Mouse (Mus musculus) hindbrain, embryonic 13.5 days (tissue): ENCODE data around the gene Kremen1. TPM values are rescaled to one million over a fixed set of nuclear protein-coding genes. Genes with fewer than 3 reads are reported as not detected.
A peak's percentile ranks its signal among the peaks of the same experiment; 100 is the strongest.

Experiments
- ATAC-seq: fragments of 200-750 bp; cut with Nextera tagmentation; 2 replicates; pipeline ENCODE4 v1.8.0; 2017; ENCODE audit warnings: moderate TSS enrichment; ENCODE audit not compliant: low FRiP score
- H3K27ac ChIP-seq: fragments of 300-500 bp; sonication (generic); 2 replicates; pipeline ENCODE4 v1.5.1; 2015; ENCODE audit warnings: inconsistent platforms, mild to moderate bottlenecking, moderate library complexity
- H3K27me3 ChIP-seq: fragments of 300-500 bp; sonication (generic); 2 replicates; pipeline ENCODE4 v1.6.1; 2015; ENCODE audit warnings: mild to moderate bottlenecking, inconsistent platforms
- H3K36me3 ChIP-seq: fragments of 300-500 bp; sonication (generic); 2 replicates; pipeline ENCODE4 v1.6.1; 2015; ENCODE audit warnings: mild to moderate bottlenecking, inconsistent platforms
- H3K4me1 ChIP-seq: fragments of 300-500 bp; sonication (generic); replicated peaks from 2 replicates; pipeline ENCODE4 v1.6.1; 2015; ENCODE audit warnings: inconsistent platforms
- H3K4me2 ChIP-seq: fragments of 300-500 bp; sonication (generic); 2 replicates; pipeline ENCODE4 v1.6.1; 2015; ENCODE audit warnings: inconsistent platforms, mild to moderate bottlenecking, moderate library complexity
- H3K4me3 ChIP-seq: fragments of 300-500 bp; sonication (generic); 2 replicates; pipeline ENCODE4 v1.5.1; 2015; ENCODE audit warnings: mild to moderate bottlenecking, inconsistent platforms
- H3K9ac ChIP-seq: fragments of 300-500 bp; sonication (generic); 2 replicates; pipeline ENCODE4 v1.6.1; 2015; ENCODE audit warnings: mild to moderate bottlenecking, inconsistent platforms
- H3K9me3 ChIP-seq: fragments of 300-500 bp; sonication (generic); 2 replicates; pipeline ENCODE4 v1.6.1; 2016; ENCODE audit warnings: inconsistent platforms
- WGBS: fragments of 180-500 bp; shearing (Covaris S2); methylation state at CpG from one replicate; pipeline ENCODE4 v1.1.7; 2015; 5-methylcytosine and 5-hydroxymethylcytosine counted together
- polyA plus RNA-seq: library from polyadenylated mRNA; unstranded; fragments of >200 nt; fragmentation: Nextera tagmentation; extraction: Ambion mirVana; gene quantifications from 2 replicates; pipeline ENCODE4 v1.2.1, GENCODE M21; 2015

The Kremen1 gene
- polyA plus RNA-seq, 1 experiment from 2014 or later = 7.5 TPM

DNA sequence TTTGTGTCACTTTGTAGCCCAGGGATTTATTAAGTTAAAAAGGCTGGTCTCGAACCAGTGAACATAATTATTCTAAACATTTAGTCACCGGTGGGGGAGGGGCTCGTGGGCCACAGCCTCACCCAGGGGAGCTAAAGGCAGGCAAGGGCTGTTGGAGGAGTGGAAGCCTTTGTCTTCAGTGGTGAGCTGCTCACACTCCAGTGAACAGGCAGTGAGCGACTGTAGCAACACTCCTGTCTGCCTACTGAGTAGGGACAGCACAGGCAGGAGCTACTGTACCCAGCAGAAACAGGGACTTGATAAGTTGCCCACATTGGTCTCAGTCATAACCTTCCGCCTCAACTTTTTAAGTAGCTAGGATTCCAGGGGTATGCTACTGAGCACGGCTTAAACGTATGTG lies 64.8 kb downstream of the Kremen1 start:
- ATAC-seq = 0 out of 2 replicates have a peak, but pooled peaks have one; percentile 43
- H3K4me2 ChIP-seq = no peak overlapping the region
- WGBS = 61% methylated on average over 7 of the region's 7 CpGs
- peaks cover 11% of the 10 kb centered on the region for H3K4me1 ChIP-seq
- 0 out of 2 replicates have a peak overlapping the region, but pooled peaks have one; percentile 8 for H3K27ac ChIP-seq
- H3K9ac ChIP-seq = no peak overlapping the region
- H3K9me3 ChIP-seq = no peaks in the 10 kb centered on the region
- no peak overlapping the region for H3K4me3 ChIP-seq
- H3K36me3 ChIP-seq = peaks cover 18% of the 10 kb centered on the region
- no peaks in the 10 kb centered on the region for H3K27me3 ChIP-seq

DNA sequence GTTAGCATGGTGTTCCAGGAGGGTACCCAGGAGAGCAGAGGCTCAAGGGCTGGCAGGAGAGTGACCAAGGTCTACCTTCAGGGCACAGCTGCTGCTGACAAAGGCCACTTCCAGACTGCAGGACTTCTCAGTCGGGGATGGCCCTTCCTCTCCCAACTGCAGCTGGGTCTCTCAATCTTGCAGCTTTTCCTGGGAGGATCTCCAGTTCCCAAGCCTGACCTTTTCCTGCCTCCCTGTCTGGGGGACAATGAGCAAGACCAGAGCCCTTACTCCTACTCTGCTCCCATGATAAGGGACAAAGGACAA lies 67.8 kb downstream of the Kremen1 start:
- Histone ChIP-seq H3K9me3 (no peaks in the 10 kb centered on the region), H3K27me3 (no peaks in the 10 kb centered on the region), H3K4me2 (no peak overlapping the region), H3K4me1 (peaks cover 24% of the 10 kb centered on the region), H3K27ac (no peak overlapping the region), H3K9ac (0 out of 2 replicates have a peak overlapping the region, but pooled peaks have one; percentile 19), H3K4me3 (no peak overlapping the region), H3K36me3 (peaks cover 12% of the 10 kb centered on the region)
- WGBS = 65% methylated on average over 1 of the region's 1 CpGs
- ATAC-seq = no peak

DNA sequence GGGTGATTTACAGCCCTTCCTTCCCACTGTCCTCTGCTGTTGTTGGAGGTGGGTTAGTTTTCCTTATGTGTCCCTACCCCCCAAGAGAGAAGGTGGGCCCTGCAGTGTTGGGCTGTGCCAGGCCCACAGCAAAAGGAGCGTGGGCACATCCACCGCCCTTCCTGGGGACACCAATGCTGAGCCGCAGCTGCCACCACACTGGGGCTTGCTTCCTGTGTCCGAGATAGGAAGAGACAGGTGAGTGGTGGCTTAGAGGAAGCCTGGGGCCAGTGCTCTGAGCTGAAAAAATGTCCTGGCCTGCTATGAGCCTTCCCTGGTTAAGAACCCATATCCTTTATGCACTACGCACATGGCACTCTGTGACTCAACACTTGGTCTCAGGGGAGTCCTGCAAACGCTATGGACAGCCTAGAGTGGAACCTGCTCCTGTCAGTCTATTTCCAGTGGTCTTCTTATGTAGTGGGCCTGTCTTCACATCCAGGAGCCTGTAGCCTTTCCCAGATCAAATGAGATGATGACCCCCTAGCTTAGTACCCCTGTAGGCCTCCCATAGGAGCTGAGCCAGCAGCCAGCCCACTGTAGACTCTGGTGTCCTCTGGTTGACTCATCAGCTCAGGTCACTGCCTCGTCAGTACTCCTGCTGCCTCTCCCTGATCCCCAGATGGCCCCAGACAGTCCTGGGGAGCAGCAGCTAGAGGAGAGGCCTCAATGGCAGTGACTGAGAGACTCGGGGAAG lies 68.3 kb downstream of the Kremen1 start:
- WGBS = 81% methylated on average over 8 of the region's 8 CpGs
- Histone ChIP-seq H3K4me1 (peaks cover 24% of the 10 kb centered on the region), H3K4me3 (no peak overlapping the region), H3K4me2 (no peak overlapping the region), H3K27me3 (no peaks in the 10 kb centered on the region), H3K9ac (0 out of 2 replicates have a peak overlapping the region, but pooled peaks have one; percentile 19), H3K27ac (no peak overlapping the region), H3K36me3 (peaks cover 9% of the 10 kb centered on the region), H3K9me3 (no peaks in the 10 kb centered on the region)
- ATAC-seq = no peak

DNA sequence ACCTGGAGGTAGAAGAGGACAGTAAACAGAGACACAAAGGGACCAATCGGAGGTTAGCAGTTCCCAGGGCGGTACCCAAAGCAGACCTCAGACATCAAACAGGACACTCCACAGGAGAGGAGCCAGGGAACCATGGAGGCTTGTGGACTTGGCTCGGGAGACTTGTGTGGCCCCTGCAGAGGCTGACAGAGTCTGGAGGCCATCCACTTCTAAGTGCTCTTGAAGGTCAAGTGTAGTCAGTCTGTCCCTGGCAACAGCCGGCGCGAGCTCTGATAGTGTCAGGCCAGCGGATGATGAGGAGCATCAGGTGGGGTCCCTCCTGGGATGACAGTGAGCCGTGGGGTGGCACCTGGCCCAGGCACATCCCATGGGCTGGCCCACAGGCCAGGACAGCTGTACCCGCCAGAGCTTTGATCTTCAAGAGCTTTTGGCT lies 69.3 kb downstream of the Kremen1 start:
- H3K4me2 ChIP-seq = no peak overlapping the region
- 62% methylated on average over 9 of the region's 9 CpGs for WGBS
- no peaks in the 10 kb centered on the region for H3K9me3 ChIP-seq
- no peak overlapping the region for H3K4me3 ChIP-seq
- no peak overlapping the region for H3K27ac ChIP-seq
- peaks cover 19% of the 10 kb centered on the region for H3K4me1 ChIP-seq
- H3K36me3 ChIP-seq = peaks cover 8% of the 10 kb centered on the region
- H3K9ac ChIP-seq = no peak overlapping the region
- no peaks in the 10 kb centered on the region for H3K27me3 ChIP-seq
- ATAC-seq = no peak

DNA sequence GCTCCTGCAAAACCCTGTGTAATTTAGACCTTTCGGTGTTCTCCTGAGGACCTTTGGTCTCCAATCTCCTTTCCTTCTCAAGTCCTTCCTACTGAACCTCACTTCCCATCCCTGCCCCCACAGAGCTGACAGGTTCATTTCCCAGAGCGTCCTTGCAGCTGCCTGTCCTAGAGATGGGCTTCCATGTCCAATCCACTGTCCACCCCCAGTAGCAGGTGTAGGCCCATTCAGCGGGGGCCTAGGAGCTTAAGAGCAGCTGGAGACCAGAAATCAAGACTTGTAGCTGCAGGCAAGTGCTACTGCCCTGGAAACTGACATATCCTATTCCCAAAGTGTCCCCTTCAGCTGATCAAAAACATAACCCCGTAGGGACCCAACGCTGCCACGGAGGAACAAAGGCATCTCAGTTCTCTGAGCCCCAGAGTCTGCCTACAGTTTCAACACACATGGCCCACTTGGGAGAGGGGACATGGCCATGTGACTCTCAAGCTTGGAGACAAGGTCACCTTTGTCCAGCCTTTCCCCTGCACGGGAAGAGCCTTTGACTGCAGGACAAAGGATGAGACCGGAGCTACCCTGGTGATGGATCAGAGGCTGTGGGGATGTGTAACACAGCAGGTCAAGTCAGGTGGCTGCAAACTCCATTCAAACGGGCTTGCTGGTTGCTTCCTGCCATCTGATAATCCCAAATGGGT lies 72.0 kb downstream of the Kremen1 start:
- H3K9me3 ChIP-seq = no peaks in the 10 kb centered on the region
- no peak overlapping the region for H3K27ac ChIP-seq
- no peak overlapping the region for H3K9ac ChIP-seq
- H3K4me1 ChIP-seq = peaks cover 17% of the 10 kb centered on the region
- H3K27me3 ChIP-seq = no peaks in the 10 kb centered on the region
- H3K4me2 ChIP-seq = no peak overlapping the region
- WGBS = 50% methylated on average over 9 of the region's 9 CpGs
- ATAC-seq = no peak
- no peak overlapping the region for H3K4me3 ChIP-seq
- H3K36me3 ChIP-seq = peaks cover 6% of the 10 kb centered on the region

DNA sequence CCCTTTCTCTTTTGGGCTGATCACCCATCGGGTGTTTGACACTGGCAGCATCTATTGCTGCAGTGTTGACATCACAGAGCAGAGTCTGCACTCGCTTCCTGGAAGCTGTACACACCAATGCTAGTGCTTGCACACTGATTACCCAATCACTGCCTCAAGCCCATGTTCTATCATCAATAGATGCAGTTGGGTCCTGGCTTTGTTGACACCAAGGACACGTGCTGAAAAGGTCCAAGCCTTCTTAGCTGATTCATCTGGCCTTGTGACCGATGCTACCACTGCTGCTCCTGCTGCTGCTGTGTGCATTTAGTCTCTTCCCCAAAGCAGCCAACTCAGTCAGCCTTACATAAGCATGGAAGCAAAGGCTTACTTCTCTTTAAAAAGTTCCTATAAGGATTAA lies 73.2 kb downstream of the Kremen1 start:
- H3K4me3 ChIP-seq = no peak overlapping the region
- no peak overlapping the region for H3K27ac ChIP-seq
- H3K4me1 ChIP-seq = peaks cover 24% of the 10 kb centered on the region
- no peak for ATAC-seq
- peaks cover under 1% of the 10 kb centered on the region for H3K36me3 ChIP-seq
- no peak overlapping the region for H3K4me2 ChIP-seq
- 91% methylated on average over 4 of the region's 4 CpGs for WGBS
- H3K9me3 ChIP-seq = no peaks in the 10 kb centered on the region
- H3K9ac ChIP-seq = no peak overlapping the region
- no peaks in the 10 kb centered on the region for H3K27me3 ChIP-seq

DNA sequence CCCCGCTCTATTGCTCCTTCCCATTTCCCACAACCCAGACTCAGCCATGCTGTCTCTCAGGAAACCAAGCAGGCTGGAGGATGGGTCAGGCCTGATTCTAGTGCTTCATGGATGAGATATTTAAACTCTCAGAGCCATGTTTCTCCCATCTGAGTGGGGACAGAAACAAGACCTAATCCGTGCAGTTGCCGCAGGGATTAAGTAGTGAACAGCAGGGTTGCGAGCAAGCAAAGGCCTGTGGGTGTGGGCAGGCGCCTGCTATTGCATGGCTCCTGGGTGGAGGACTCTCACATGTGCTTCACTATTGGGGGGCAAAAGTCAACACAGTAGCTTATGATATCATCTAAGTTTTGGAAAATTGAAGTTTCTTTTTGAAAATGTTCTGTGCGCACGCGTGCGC lies 76.5 kb downstream of the Kremen1 start:
- Histone ChIP-seq H3K4me2 (no peak overlapping the region), H3K9ac (no peak overlapping the region), H3K27ac (0 out of 2 replicates have a peak overlapping the region, but pooled peaks have one; percentile 6), H3K4me1 (peaks cover 21% of the 10 kb centered on the region), H3K4me3 (no peak overlapping the region), H3K9me3 (no peaks in the 10 kb centered on the region), H3K36me3 (no peaks in the 10 kb centered on the region), H3K27me3 (no peaks in the 10 kb centered on the region)
- WGBS = 80% methylated on average over 9 of the region's 9 CpGs
- ATAC-seq = no peak

DNA sequence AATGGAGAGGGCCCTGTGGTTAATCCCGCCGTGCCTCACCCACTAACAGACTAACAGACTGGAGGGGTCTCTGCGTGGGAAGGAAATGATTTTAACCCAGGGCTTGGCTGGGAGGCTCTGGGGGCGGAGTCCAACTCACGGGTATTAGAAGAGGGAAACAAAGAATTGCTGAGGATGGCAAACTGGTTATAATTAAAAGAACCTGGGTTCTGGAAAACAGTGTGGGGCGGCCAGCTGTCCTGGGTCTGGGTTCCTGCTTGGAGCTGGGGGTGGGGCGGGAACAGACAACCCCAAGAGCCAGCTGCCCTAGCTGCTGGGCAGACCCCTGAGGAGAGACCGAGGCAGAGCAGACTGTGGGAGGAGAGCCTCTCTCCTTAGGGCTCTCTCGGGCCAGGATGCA lies 77.1 kb downstream of the Kremen1 start:
- Histone ChIP-seq H3K27me3 (no peaks in the 10 kb centered on the region), H3K4me3 (no peak overlapping the region), H3K4me2 (no peak overlapping the region), H3K27ac (peak overlapping the region; percentile 60; the same call in 1 of the 2 replicates), H3K9me3 (no peaks in the 10 kb centered on the region), H3K4me1 (peaks cover 21% of the 10 kb centered on the region), H3K9ac (no peak overlapping the region), H3K36me3 (no peaks in the 10 kb centered on the region)
- ATAC-seq = no peak
- WGBS = 27% methylated on average over 9 of the region's 9 CpGs

DNA sequence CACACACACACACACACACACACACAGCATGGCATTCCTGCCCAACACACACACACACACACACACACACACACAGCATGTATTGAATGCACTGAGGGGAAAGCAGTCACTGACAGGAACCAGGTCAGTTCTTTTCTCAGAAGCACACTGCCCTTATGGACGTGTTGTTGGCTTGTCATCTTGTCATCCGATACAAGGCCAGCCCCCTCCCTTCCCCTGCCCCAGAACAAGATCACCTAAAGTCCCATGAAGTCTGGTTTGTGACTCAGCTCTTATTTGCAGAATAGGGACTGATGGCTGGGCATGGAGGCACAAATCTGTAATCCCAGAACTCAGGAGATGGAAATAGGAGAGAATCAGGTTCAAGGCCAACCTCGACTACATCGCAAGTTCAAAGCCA lies 78.5 kb downstream of the Kremen1 start:
- H3K9me3 ChIP-seq = no peaks in the 10 kb centered on the region
- WGBS = 73% methylated on average over 4 of the region's 4 CpGs
- H3K27ac ChIP-seq = no peak overlapping the region
- no peak overlapping the region for H3K4me2 ChIP-seq
- no peak for ATAC-seq
- no peaks in the 10 kb centered on the region for H3K27me3 ChIP-seq
- H3K4me3 ChIP-seq = no peak overlapping the region
- no peaks in the 10 kb centered on the region for H3K36me3 ChIP-seq
- no peak overlapping the region for H3K9ac ChIP-seq
- peaks cover 27% of the 10 kb centered on the region for H3K4me1 ChIP-seq

DNA sequence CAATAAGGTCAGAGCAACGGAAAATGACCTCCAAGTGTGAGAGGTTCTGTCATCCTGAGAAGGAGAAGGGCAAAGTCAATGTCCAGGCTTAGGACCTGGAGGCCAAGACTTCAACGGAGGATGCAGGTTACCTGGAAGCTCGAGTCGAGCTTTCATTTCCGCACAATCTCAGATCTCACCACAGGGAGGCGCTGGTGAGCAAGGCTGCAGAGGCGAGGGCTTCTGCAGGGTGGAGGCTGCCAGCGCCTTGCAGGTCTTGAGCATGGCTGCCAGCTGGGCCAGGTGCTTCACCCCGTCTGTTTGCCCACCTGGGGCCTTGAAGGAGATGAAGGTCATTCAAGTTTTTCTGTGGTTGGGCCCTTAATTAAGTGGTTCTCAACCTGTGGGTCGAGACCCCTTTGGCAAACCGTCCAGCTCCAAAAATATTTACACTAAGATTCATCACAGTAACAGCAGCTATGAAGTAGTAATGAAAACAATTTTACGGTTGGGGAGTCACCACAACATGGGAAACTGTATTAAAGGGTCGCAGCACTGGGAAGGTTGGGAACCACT lies 79.4 kb downstream of the Kremen1 start:
- ATAC-seq = no peak
- Histone ChIP-seq H3K27ac (no peak overlapping the region), H3K27me3 (no peaks in the 10 kb centered on the region), H3K4me3 (no peak overlapping the region), H3K9ac (no peak overlapping the region), H3K36me3 (no peaks in the 10 kb centered on the region), H3K9me3 (no peaks in the 10 kb centered on the region), H3K4me1 (peaks cover 27% of the 10 kb centered on the region), H3K4me2 (no peak overlapping the region)
- WGBS = 21% methylated on average over 13 of the region's 13 CpGs

DNA sequence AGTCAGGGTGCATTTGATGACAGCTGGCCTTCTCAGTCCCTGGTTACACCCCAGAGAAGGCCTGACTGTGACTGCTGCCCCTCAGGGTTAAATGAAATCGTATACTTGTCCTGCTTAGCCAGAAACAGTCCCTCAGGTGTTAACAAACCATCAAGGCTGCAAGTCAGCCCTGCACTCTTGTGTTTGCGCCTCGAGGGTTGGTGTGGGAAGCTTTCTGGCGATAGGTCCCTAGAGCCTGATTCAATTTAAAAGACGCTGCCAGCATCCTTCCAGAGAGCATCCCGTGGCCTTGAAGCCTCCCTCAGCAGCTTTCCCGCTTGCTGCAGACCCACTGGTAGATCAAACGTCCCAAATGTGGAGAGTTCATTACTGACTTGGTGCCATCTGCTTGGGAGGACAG lies 82.0 kb downstream of the Kremen1 start:
- ATAC-seq = no peak

DNA sequence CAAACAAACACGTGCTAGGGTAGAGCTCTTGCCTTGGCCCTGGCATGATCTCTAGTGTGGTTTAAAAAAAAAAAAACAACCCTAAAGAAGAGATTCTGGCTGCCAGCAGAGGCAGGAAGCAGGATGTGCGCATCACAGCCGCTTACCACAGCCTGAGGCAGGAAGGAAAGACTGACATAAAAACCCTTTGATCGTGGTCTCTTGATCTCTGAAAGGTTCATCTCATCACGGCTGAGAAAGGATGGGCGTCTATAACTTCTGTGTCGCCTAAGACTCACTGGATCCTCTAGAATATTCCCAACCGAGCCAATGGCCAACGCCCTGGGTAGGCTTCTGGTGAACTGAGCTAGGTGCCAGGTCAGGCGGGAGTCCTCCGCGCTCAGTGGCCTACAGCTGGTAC lies 84.2 kb downstream of the Kremen1 start:
- ATAC-seq = no peak
- WGBS = 82% methylated on average over 12 of the region's 12 CpGs
- Histone ChIP-seq H3K9me3 (no peaks in the 10 kb centered on the region), H3K27me3 (no peaks in the 10 kb centered on the region), H3K4me1 (peaks cover 22% of the 10 kb centered on the region), H3K9ac (no peak overlapping the region), H3K27ac (no peak overlapping the region), H3K36me3 (no peaks in the 10 kb centered on the region), H3K4me2 (no peak overlapping the region), H3K4me3 (no peak overlapping the region)

More for the DNA sequence above, 82.0 kb downstream of the Kremen1 start:
- Histone ChIP-seq H3K27me3 (no peaks in the 10 kb centered on the region), H3K27ac (no peak overlapping the region), H3K9ac (no peak overlapping the region), H3K36me3 (no peaks in the 10 kb centered on the region), H3K4me1 (peaks cover 22% of the 10 kb centered on the region), H3K4me2 (no peak overlapping the region), H3K4me3 (no peak overlapping the region), H3K9me3 (no peaks in the 10 kb centered on the region)
- WGBS = 29% methylated on average over 8 of the region's 8 CpGs
